Mouse (Mus musculus) liver, adult 2 months (tissue): ENCODE results near the gene Gm9936.

Source experiments
- CTCF ChIP-seq: fragments of 200-500 bp; IDR thresholded peaks from 2 replicates; pipeline ENCODE4 v1.5.1; 2011; ENCODE audit warnings: low read depth, low read length, control low read depth
- POLR2A ChIP-seq: fragments of 200-500 bp; IDR thresholded peaks from 2 replicates; pipeline ENCODE4 v1.6.1; 2011; ENCODE audit warnings: low read length, control low read depth; ENCODE audit not compliant: insufficient read depth; ENCODE audit errors: extremely low read depth

- no peak for TF ChIP-seq POLR2A
- no peak for TF ChIP-seq CTCF
Observed at GRCm38 (mm10) chr5:114807063-114807462, 51.4 kb downstream of the Gm9936 start.
